ENCODE assay signal across 11 mouse cellular contexts in the genomic region with DNA sequence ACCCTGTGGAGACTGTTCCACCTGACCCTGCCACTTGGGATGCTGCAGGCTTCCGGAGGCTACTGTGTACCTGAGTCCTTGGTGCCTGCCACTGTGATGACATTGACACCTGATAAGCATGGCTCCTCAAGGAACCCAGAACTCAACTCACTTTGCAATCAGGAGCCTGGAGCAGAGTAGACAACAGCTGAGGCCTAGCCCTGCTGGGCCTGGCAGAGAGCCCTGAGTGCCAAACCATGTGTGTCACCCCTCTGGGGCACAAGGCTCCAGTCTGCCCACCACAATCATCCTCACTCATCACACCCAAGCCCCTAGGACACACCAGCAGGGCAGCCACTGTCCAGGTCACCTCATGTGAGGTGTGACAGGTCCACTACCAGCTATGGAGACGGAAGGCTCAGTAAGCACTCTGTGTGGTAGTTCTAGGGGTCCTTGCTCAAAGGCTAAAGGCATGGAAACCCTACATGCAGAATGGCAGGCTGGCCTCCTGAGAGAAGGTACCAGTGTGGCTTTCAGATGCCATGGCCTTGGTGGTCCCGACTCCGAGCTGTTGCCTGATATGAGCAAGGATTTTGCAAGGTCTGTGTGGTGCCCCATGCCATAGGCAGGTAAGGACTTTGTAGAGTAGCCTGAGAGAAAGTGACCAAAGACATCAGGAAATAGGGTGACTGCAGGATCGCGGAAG. TPM values are rescaled to one million over a fixed set of nuclear protein-coding genes. Genes with fewer than 3 reads are reported as not detected.
DNase-seq lines count a peak whose midpoint lies in the region; ATAC-seq and TF ChIP-seq lines count a peak whose summit lies in the region.
"Had no signal": no experiment of that assay in that cellular context is flagged by ENCODE, and none has a peak within 500 bp of the region (broad histone marks: within the 10 kb centered on the region; RNA-seq: fewer than 3 reads in every experiment).

No protein-coding gene starts in this region.

- 95% methylated on average over 6 of the region's 6 CpGs for WGBS in forebrain, postnatal 0 days
- 95% methylated on average over 6 of the region's 6 CpGs for WGBS in forebrain, embryonic 12.5 days
- 89% methylated on average over 6 of the region's 6 CpGs for WGBS in limb, embryonic 15.5 days
- WGBS in limb, embryonic 10.5 days, result 97% methylated on average over 6 of the region's 6 CpGs
- WGBS in midbrain, embryonic 15.5 days, result 91% methylated on average over 6 of the region's 6 CpGs

- TF ChIP-seq CTCF in forebrain, postnatal 0 days (IDR thresholded peaks at IDR 0.05; ENCODE audit: low read depth), result no peak
- no peak for TF ChIP-seq CTCF in embryonic fibroblast, embryonic 13.5 days (IDR thresholded peaks at IDR 0.05; ENCODE audit: borderline replicate concordance, insufficient read depth, low read length)

- H3K4me3 ChIP-seq in forebrain, postnatal 0 days (ENCODE audit: low read depth, low read length), result no peak overlapping the region
- H3K4me3 ChIP-seq in forebrain, embryonic 12.5 days (replicated peaks), result no peak overlapping the region
- H3K4me3 ChIP-seq in limb, embryonic 15.5 days, result no peak overlapping the region
- no peak overlapping the region for H3K4me3 ChIP-seq in limb, embryonic 10.5 days
- no peak overlapping the region for H3K4me3 ChIP-seq in embryonic fibroblast, embryonic 13.5 days (ENCODE audit: insufficient read depth, low read length)
- no peak overlapping the region for H3K4me3 ChIP-seq in midbrain, embryonic 15.5 days
- H3K4me3 ChIP-seq: lung, embryonic 15.5 days had no signal

- H3K9me3 ChIP-seq in forebrain, postnatal 0 days (ENCODE audit: low read length), result no peaks in the 10 kb centered on the region
- no peaks in the 10 kb centered on the region for H3K9me3 ChIP-seq in forebrain, embryonic 12.5 days
- no peaks in the 10 kb centered on the region for H3K9me3 ChIP-seq in limb, embryonic 15.5 days
- H3K9me3 ChIP-seq in limb, embryonic 10.5 days (replicated peaks), result no peaks in the 10 kb centered on the region
- no peaks in the 10 kb centered on the region for H3K9me3 ChIP-seq in midbrain, embryonic 15.5 days
- H3K9me3 ChIP-seq: lung, embryonic 15.5 days had no signal

- H3K36me3 ChIP-seq in forebrain, postnatal 0 days (ENCODE audit: insufficient read depth), result peaks cover 43% of the 10 kb centered on the region
- peaks cover 51% of the 10 kb centered on the region for H3K36me3 ChIP-seq in forebrain, embryonic 12.5 days (replicated peaks)
- H3K36me3 ChIP-seq in limb, embryonic 15.5 days, result peaks cover 53% of the 10 kb centered on the region
- H3K36me3 ChIP-seq in limb, embryonic 10.5 days, result peaks cover 92% of the 10 kb centered on the region
- peaks cover 24% of the 10 kb centered on the region; the same call in 1 of the 2 replicates for H3K36me3 ChIP-seq in midbrain, embryonic 15.5 days (replicated peaks)

- no peaks in the 10 kb centered on the region for H3K27me3 ChIP-seq in forebrain, postnatal 0 days (ENCODE audit: insufficient read depth, low read length)
- H3K27me3 ChIP-seq in forebrain, embryonic 12.5 days, result no peaks in the 10 kb centered on the region
- no peaks in the 10 kb centered on the region for H3K27me3 ChIP-seq in limb, embryonic 15.5 days
- H3K27me3 ChIP-seq in limb, embryonic 10.5 days (ENCODE audit: low read depth, poor library complexity, severe bottlenecking), result no peaks in the 10 kb centered on the region
- H3K27me3 ChIP-seq in midbrain, embryonic 15.5 days (replicated peaks), result no peaks in the 10 kb centered on the region
- H3K27me3 ChIP-seq: lung, embryonic 15.5 days had no signal

- DNase-seq in forebrain, postnatal 0 days, result no peak
- DNase-seq in limb, embryonic 10.5 days (ENCODE audit: low spot score), result no peak
- DNase-seq in adrenal gland, postnatal 14 days, result no peak
- DNase-seq in embryo, embryonic 10 days (ENCODE audit: low spot score), result no peak
- DNase-seq: kidney, postnatal 10 days; liver had no signal

- H3K27ac ChIP-seq in forebrain, postnatal 0 days (ENCODE audit: low read depth, low read length), result 0 out of 2 replicates have a peak overlapping the region, but pooled peaks have one; percentile 29
- H3K27ac ChIP-seq in forebrain, embryonic 12.5 days, result no peak overlapping the region
- H3K27ac ChIP-seq in limb, embryonic 15.5 days, result peak overlapping the region; percentile 12; the same call in 1 of the 2 replicates
- H3K27ac ChIP-seq in limb, embryonic 10.5 days, result no peak overlapping the region
- no peak overlapping the region for H3K27ac ChIP-seq in embryonic fibroblast, embryonic 13.5 days (ENCODE audit: insufficient read depth, low read length)
- H3K27ac ChIP-seq in midbrain, embryonic 15.5 days, result peak overlapping the region; percentile 27; the same call in 1 of the 2 replicates
- H3K27ac ChIP-seq: lung, embryonic 15.5 days had no signal

- no peak overlapping the region for H3K9ac ChIP-seq in forebrain, postnatal 0 days
- no peak overlapping the region for H3K9ac ChIP-seq in forebrain, embryonic 12.5 days
- no peak overlapping the region for H3K9ac ChIP-seq in limb, embryonic 15.5 days
- no peak overlapping the region for H3K9ac ChIP-seq in midbrain, embryonic 15.5 days
- H3K9ac ChIP-seq: lung, embryonic 15.5 days had no signal

- ATAC-seq in forebrain, postnatal 0 days, result no peak
- ATAC-seq in forebrain, embryonic 12.5 days (ENCODE audit: low FRiP score), result no peak
- no peak for ATAC-seq in limb, embryonic 15.5 days (ENCODE audit: insufficient number of reproducible peaks, low FRiP score, low TSS enrichment, low read depth)
- ATAC-seq in midbrain, embryonic 15.5 days (replicated peaks), result no peak

- no peaks in the 10 kb centered on the region for H3K4me1 ChIP-seq in forebrain, postnatal 0 days (ENCODE audit: insufficient read depth)
- H3K4me1 ChIP-seq in forebrain, embryonic 12.5 days, result peaks cover 19% of the 10 kb centered on the region; the same call in 1 of the 2 replicates
- peaks cover 24% of the 10 kb centered on the region; the same call in 1 of the 2 replicates for H3K4me1 ChIP-seq in limb, embryonic 15.5 days
- peaks cover 27% of the 10 kb centered on the region; the same call in 1 of the 2 replicates for H3K4me1 ChIP-seq in limb, embryonic 10.5 days
- H3K4me1 ChIP-seq in embryonic fibroblast, embryonic 13.5 days (ENCODE audit: control insufficient read depth, insufficient read depth, low read length), result peaks cover 9% of the 10 kb centered on the region; the same call in 1 of the 2 replicates
- peaks cover 9% of the 10 kb centered on the region; the same call in 1 of the 2 replicates for H3K4me1 ChIP-seq in midbrain, embryonic 15.5 days
- H3K4me1 ChIP-seq: lung, embryonic 15.5 days had no signal

- TF ChIP-seq POLR2A in embryonic fibroblast, embryonic 13.5 days (IDR thresholded peaks at IDR 0.05; ENCODE audit: low read depth, low read length), result 0 out of 2 replicates have a peak, but pooled peaks have one; percentile 10

- H3K4me2 ChIP-seq in forebrain, postnatal 0 days (ENCODE audit: low read depth), result no peak overlapping the region
- H3K4me2 ChIP-seq in forebrain, embryonic 12.5 days, result no peak overlapping the region
- no peak overlapping the region for H3K4me2 ChIP-seq in limb, embryonic 15.5 days
- no peak overlapping the region for H3K4me2 ChIP-seq in midbrain, embryonic 15.5 days
- H3K4me2 ChIP-seq: lung, embryonic 15.5 days had no signal

RNA-seq across cellular contexts. Expression of gene Mpnd, which starts 15.0 kb away (rescaled TPM):
- total RNA-seq in forebrain, postnatal 0 days (2014; rRNA removed), result 155 and 159 TPM in 2 replicates
- 99.0 and 110 TPM in 2 replicates for polyA plus RNA-seq in forebrain, postnatal 0 days (2015; fragmentation: Nextera tagmentation; extraction: Ambion mirVana)
- polyA plus RNA-seq in forebrain, embryonic 12.5 days (2016; fragmentation: Nextera tagmentation; extraction: Ambion mirVana), result 184 and 186 TPM in 2 replicates
- polyA plus RNA-seq in limb, embryonic 15.5 days (2015; fragmentation: Nextera tagmentation; extraction: Ambion mirVana), result 71.2 and 82.9 TPM in 2 replicates
- polyA plus RNA-seq in limb, embryonic 10.5 days (2016; fragmentation: Nextera tagmentation; extraction: Ambion mirVana), result 115 and 130 TPM in 2 replicates
- 45.3 and 51.1 TPM in 2 replicates for polyA plus RNA-seq in embryonic fibroblast, embryonic 13.5 days (2011; ENCODE audit: insufficient read length, low read depth, missing spikeins)
- 152 and 167 TPM in 2 replicates for polyA plus RNA-seq in midbrain, embryonic 15.5 days (2015; fragmentation: Nextera tagmentation; extraction: Ambion mirVana)
- total RNA-seq in adrenal gland, postnatal 14 days (2021), result 86.1 and 91.1 TPM in 2 replicates

RNA-seq across cellular contexts. Expression of gene Stap2, which starts 15.2 kb away (rescaled TPM):
- total RNA-seq in forebrain, postnatal 0 days (2014; rRNA removed), result 2.2 and 4.5 TPM in 2 replicates
- 4.0 and 4.3 TPM in 2 replicates for polyA plus RNA-seq in forebrain, postnatal 0 days (2015; fragmentation: Nextera tagmentation; extraction: Ambion mirVana)
- 4.2 and 4.6 TPM in 2 replicates for polyA plus RNA-seq in forebrain, embryonic 12.5 days (2016; fragmentation: Nextera tagmentation; extraction: Ambion mirVana)
- polyA plus RNA-seq in limb, embryonic 15.5 days (2015; fragmentation: Nextera tagmentation; extraction: Ambion mirVana), result 26.0 and 28.2 TPM in 2 replicates
- 6.4 and 7.3 TPM in 2 replicates for polyA plus RNA-seq in limb, embryonic 10.5 days (2016; fragmentation: Nextera tagmentation; extraction: Ambion mirVana)
- 0.35 and 0.58 TPM in 2 replicates for polyA plus RNA-seq in embryonic fibroblast, embryonic 13.5 days (2011; ENCODE audit: insufficient read length, low read depth, missing spikeins)
- 5.8 and 6.0 TPM in 2 replicates for polyA plus RNA-seq in midbrain, embryonic 15.5 days (2015; fragmentation: Nextera tagmentation; extraction: Ambion mirVana)
- total RNA-seq in adrenal gland, postnatal 14 days (2021), result 14.5 and 14.6 TPM in 2 replicates

RNA-seq across cellular contexts. Expression of gene Sh3gl1, which starts 15.9 kb away (rescaled TPM):
- 65.1 and 74.5 TPM in 2 replicates for total RNA-seq in forebrain, postnatal 0 days (2014; rRNA removed)
- polyA plus RNA-seq in forebrain, postnatal 0 days (2015; fragmentation: Nextera tagmentation; extraction: Ambion mirVana), result 93.2 and 99.0 TPM in 2 replicates
- polyA plus RNA-seq in forebrain, embryonic 12.5 days (2016; fragmentation: Nextera tagmentation; extraction: Ambion mirVana), result 130 and 135 TPM in 2 replicates
- polyA plus RNA-seq in limb, embryonic 15.5 days (2015; fragmentation: Nextera tagmentation; extraction: Ambion mirVana), result 210 and 217 TPM in 2 replicates
- polyA plus RNA-seq in limb, embryonic 10.5 days (2016; fragmentation: Nextera tagmentation; extraction: Ambion mirVana), result 181 and 187 TPM in 2 replicates
- 89.5 and 105 TPM in 2 replicates for polyA plus RNA-seq in embryonic fibroblast, embryonic 13.5 days (2011; ENCODE audit: insufficient read length, low read depth, missing spikeins)
- 117 and 119 TPM in 2 replicates for polyA plus RNA-seq in midbrain, embryonic 15.5 days (2015; fragmentation: Nextera tagmentation; extraction: Ambion mirVana)
- 46.2 and 53.7 TPM in 2 replicates for total RNA-seq in adrenal gland, postnatal 14 days (2021)

RNA-seq across cellular contexts. Expression of gene Chaf1a, which starts 19.7 kb away (rescaled TPM):
- total RNA-seq in forebrain, postnatal 0 days (2014; rRNA removed), result 4.7 and 5.9 TPM in 2 replicates
- 4.5 and 4.6 TPM in 2 replicates for polyA plus RNA-seq in forebrain, postnatal 0 days (2015; fragmentation: Nextera tagmentation; extraction: Ambion mirVana)
- 39.1 and 43.4 TPM in 2 replicates for polyA plus RNA-seq in forebrain, embryonic 12.5 days (2016; fragmentation: Nextera tagmentation; extraction: Ambion mirVana)
- polyA plus RNA-seq in limb, embryonic 15.5 days (2015; fragmentation: Nextera tagmentation; extraction: Ambion mirVana), result 19.1 and 21.4 TPM in 2 replicates
- polyA plus RNA-seq in limb, embryonic 10.5 days (2016; fragmentation: Nextera tagmentation; extraction: Ambion mirVana), result 54.7 and 60.2 TPM in 2 replicates
- polyA plus RNA-seq in embryonic fibroblast, embryonic 13.5 days (2011; ENCODE audit: insufficient read length, low read depth, missing spikeins), result 13.3 and 13.9 TPM in 2 replicates
- 5.0 and 5.5 TPM in 2 replicates for polyA plus RNA-seq in midbrain, embryonic 15.5 days (2015; fragmentation: Nextera tagmentation; extraction: Ambion mirVana)
- total RNA-seq in adrenal gland, postnatal 14 days (2021), result 8.3 and 10.2 TPM in 2 replicates

RNA-seq across cellular contexts. Expression of gene Fsd1, which starts 34.2 kb away (rescaled TPM):
- total RNA-seq in forebrain, postnatal 0 days (2014; rRNA removed), result 106 and 113 TPM in 2 replicates
- 162 and 169 TPM in 2 replicates for polyA plus RNA-seq in forebrain, postnatal 0 days (2015; fragmentation: Nextera tagmentation; extraction: Ambion mirVana)
- 79.7 and 82.4 TPM in 2 replicates for polyA plus RNA-seq in forebrain, embryonic 12.5 days (2016; fragmentation: Nextera tagmentation; extraction: Ambion mirVana)
- 12.6 and 18.3 TPM in 2 replicates for polyA plus RNA-seq in limb, embryonic 15.5 days (2015; fragmentation: Nextera tagmentation; extraction: Ambion mirVana)
- polyA plus RNA-seq in limb, embryonic 10.5 days (2016; fragmentation: Nextera tagmentation; extraction: Ambion mirVana), result 44.0 and 56.6 TPM in 2 replicates
- 5.9 and 9.5 TPM in 2 replicates for polyA plus RNA-seq in embryonic fibroblast, embryonic 13.5 days (2011; ENCODE audit: insufficient read length, low read depth, missing spikeins)
- 203 and 208 TPM in 2 replicates for polyA plus RNA-seq in midbrain, embryonic 15.5 days (2015; fragmentation: Nextera tagmentation; extraction: Ambion mirVana)
- total RNA-seq in adrenal gland, postnatal 14 days (2021), result 1.6 and 2.9 TPM in 2 replicates

Comparison
In these comparisons a context has a peak if more than half of its experiments do, and no peak if none do; other contexts are left out.
1. H3K27ac ChIP-seq: peak in forebrain, postnatal 0 days (single experiment), limb, embryonic 15.5 days (single experiment) and midbrain, embryonic 15.5 days (single experiment); none in forebrain, embryonic 12.5 days (single experiment), limb, embryonic 10.5 days (single experiment) and embryonic fibroblast, embryonic 13.5 days (single experiment).